Mouse (Mus musculus) gastrocnemius, postnatal 25 days (tissue): ENCODE results near the gene Hebp1. TPM values are rescaled to one million over a fixed set of nuclear protein-coding genes. Genes with fewer than 3 reads are reported as not detected.

Experiments used
- DNase-seq: peaks from one replicate; pipeline ENCODE4 v3.0.0; 2022
- long read RNA-seq, 2 experiments: library from polyadenylated mRNA; stranded (forward); transcript quantifications; one replicate each; pipeline ENCODE4 v2.0.0; 2021
- total RNA-seq, 2 experiments: library from RNA; stranded (reverse); gene quantifications; 1 replicate in 1 of 2; 2 replicates in 1 of 2; pipeline ENCODE4 v1.2.3; 2021

Hebp1 gene
- total RNA-seq: 10 to 100 TPM in 1 of 2 experiments, 1 to 10 TPM in 1; 4.8 to 10.2 TPM
- long read RNA-seq, experiment 1, partial matches to known transcripts: 1 of 1 reads
- long read RNA-seq, experiment 1, other reads (novel, unspliced or antisense): 0 of 1 reads
- long read RNA-seq, experiment 2, partial matches to known transcripts: 0 of 1 reads
- long read RNA-seq, experiment 2, other reads (novel, unspliced or antisense): 1 of 1 reads

DNA sequence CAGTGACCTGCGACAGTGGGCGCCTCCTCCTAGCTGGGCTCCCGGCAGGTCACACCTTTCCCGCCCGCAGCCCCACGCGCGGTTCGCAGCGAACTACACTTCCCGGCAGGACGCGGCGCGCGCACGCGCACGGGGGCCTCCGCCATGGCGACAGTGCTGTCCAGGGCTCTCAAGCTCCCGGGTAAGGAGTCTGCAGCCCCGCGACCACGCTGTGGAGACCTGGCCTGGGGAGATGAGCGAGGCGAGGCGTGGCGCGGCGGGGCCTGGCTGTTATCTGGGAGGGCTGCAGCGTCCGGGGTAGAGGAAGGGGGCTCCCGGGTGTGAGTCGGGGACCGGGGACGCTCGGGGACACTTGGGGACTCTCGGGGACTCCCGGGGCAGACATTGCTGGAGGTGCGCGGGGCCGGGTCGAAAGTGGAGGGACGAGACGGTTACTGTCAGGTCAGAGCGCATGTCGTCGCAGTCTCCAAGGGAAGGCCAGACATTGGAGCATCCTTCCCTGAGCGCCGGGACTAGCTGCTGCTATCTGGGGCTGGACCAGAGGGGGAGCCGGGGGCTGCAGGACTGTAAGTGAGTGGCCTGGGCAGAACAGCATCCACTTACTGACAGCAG, at the start of gene Hebp1, which contains the start of gene Fam234b:
TSS of gene Hebp1 (minus strand) at position 102 of the 612 bp plus-strand sequence.
TSS of gene Fam234b (plus strand) at position 57 of the 612 bp plus-strand sequence.
- peak; percentile 74 for DNase-seq

- no peak for DNase-seq
These were observed 47.8 kb upstream of the Hebp1 start for GRCm38 (mm10) chr6:135245586-135245985.

DNA sequence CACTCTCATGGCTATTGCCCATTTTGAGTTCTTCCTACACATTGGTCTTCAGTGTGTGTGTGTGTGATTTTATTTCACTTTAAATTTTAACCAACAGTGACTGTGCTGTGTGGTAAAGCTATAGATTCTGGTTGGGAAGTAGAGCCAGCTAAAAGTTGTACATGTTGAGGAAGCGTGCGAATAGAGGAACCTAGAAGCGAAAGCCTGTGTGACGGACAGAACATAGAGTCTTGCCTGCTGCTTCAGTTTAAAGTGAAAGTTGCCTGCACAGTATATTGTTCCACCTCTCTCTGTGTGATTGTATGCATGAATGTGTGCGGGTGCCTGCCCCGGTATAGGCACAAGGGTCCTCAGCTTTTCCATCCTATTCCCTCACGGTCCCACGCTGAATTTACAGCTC, 42.5 kb upstream of the Hebp1 start:
- no peak for DNase-seq

GRCm38 (mm10) chr6:135238211-135238610, 40.4 kb upstream of the Hebp1 start:
- no peak for DNase-seq

GRCm38 (mm10) chr6:135237326-135237725, 39.5 kb upstream of the Hebp1 start:
- DNase-seq: no peak

DNA sequence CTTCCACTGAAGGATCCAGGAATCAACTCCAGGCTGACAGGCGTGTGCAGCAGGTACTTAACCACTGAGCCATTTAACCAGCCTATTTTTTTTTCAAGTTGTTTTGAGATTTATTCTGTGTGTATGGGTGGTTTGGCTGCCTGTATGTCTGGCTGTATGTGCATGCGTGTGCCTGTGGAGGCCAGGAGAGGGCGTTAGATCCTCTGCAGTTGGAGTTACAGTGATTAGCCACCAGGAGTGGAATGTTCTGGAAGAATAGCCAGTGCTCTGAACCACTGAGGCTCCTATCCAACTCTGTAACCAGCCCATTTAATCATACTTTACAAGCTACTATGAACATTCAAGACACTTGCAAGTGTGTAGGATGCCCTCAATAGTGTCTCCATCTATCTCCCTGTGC, 38.8 kb upstream of the Hebp1 start:
- no peak for DNase-seq

DNA sequence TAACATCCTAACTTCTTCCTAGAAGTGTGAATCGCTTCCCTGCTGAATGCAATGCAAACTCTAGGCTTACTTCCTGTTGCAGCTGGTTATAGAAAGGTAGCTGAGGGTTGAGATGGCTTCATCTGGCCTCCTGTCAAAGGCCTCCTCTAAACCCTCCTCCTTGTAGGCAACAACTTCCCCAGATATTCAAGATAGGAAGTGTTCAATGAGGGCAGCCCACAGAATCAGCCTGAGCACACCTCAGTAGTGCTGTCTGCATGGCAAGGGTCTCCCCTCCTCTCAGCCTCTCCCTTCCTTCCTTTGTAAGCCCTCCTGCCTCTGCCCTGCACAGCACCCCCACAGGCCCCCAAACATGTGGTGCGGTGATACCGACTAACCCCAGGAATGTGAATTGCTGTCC, 37.9 kb upstream of the Hebp1 start:
- no peak for DNase-seq

- no peak for DNase-seq
These were observed 34.8 kb upstream of the Hebp1 start for GRCm38 (mm10) chr6:135232443-135233182.

- no peak for DNase-seq
These were observed 32.8 kb upstream of the Hebp1 start for GRCm38 (mm10) chr6:135230586-135230985.

- no peak for DNase-seq
These were observed 30.7 kb upstream of the Hebp1 start for GRCm38 (mm10) chr6:135228465-135228941.

- DNase-seq: no peak
These were observed 26.1 kb upstream of the Hebp1 start for GRCm38 (mm10) chr6:135223786-135224416.

- DNase-seq: no peak
These were observed 22.1 kb upstream of the Hebp1 start for GRCm38 (mm10) chr6:135219916-135220315.

- DNase-seq: no peak
These were observed 20.5 kb upstream of the Hebp1 start for GRCm38 (mm10) chr6:135218330-135218729.

- no peak for DNase-seq
These were observed 14.8 kb upstream of the Hebp1 start for GRCm38 (mm10) chr6:135212666-135213065.

DNA sequence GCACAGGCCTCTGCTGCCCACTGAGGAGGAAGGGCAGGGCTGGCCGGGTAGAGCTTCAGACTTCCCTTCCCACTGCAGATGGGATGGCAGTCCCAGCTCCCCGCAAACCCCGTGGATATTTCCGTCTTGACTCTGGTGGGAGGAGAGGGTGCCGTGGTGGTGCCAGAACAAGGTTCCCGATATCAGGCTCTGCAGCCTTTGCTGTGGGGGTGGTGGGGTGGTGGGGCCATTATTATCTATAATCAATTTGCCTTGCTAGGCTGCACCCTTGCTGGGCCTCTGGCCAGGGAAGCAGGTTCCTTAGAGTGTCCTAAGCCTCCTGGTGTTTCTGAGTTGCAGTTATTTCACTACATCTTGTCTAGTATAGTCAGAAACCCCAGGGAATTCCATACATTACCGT, 13.3 kb upstream of the Hebp1 start:
- DNase-seq: no peak

- no peak for DNase-seq
These were observed 9.1 kb upstream of the Hebp1 start for GRCm38 (mm10) chr6:135206909-135207308.

GRCm38 (mm10) chr6:135205802-135206201, 8.0 kb upstream of the Hebp1 start:
- no peak for DNase-seq

DNA sequence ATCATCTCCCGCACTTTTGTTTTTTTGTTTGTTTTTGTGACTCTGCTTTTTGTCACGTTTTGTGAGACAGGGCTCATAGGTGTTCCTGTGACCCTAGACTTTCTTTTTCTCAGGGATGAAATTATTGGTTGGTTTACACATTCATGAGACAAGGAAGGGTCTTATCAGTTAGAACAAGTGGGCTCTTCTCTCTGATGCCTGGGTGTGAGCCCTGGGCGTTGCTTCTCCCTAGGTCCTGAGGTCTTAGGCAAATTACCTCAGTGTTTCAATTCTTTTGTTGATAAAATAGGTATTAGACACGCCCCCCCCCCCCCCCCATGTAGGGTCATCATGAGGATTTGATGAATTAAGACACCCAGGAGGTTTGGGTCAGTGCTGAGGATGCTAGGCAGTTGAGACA, 7.0 kb upstream of the Hebp1 start:
- no peak for DNase-seq

GRCm38 (mm10) chr6:135203737-135204136, 5.9 kb upstream of the Hebp1 start:
- no peak for DNase-seq

DNA sequence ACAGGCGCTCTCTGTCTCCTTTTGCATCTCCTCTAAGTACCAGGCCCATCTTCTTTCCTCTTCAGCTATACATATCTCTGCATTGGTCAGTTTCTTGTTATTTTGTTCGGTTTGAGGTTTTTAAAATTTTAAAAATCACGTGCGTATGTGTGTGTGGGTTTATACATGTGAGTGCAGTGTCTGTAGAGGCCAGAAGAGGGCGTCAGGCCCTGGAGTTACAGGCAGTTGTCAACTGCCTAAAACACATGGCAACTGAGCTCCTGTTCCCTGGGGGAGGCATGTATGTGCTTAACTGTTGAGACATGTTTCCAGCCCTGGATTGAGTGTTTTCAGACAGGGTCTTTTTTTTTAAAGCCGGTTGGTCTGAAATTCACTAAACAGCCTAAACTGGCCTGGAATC, 4.8 kb upstream of the Hebp1 start:
- DNase-seq: no peak

DNA sequence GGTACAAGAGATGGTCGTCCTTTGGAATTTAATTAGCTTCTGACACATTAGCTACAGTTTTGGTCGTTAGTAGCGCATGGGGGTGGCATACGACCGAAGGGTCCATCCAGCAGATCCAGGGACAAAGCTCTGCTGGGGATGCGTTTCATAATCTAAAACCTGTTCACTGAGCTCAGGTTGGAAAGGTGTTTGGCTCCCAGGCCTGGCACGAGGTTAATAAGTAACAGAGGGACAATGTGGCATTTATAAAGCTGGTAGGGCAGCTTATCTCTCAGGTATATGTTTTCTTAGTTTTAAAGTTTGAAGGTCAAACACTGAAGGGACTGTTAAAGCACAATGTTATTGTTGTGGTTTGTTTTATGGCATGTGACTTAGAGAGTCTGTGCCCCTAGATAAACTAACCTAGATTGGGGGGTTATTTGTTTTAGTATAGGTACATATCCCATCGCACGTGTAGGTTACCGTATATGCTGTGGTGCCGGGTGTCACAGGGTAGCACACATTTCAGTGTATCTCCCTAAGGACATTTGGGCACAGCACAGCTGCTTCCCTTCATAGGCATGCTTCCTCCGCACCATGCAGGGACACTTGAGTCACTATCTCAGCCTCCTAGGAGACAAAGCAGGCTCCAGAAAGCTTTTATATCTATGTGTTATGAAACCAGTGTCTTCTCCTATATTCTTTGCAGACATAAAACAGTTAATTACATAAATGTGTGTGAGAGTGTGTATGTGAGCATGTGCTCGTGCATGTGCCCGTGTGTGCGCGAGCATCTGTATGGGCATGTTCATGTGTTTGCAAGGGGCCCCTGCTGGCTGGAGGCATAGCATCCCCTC, 2.5 kb upstream of the Hebp1 start:
- DNase-seq: no peak

DNA sequence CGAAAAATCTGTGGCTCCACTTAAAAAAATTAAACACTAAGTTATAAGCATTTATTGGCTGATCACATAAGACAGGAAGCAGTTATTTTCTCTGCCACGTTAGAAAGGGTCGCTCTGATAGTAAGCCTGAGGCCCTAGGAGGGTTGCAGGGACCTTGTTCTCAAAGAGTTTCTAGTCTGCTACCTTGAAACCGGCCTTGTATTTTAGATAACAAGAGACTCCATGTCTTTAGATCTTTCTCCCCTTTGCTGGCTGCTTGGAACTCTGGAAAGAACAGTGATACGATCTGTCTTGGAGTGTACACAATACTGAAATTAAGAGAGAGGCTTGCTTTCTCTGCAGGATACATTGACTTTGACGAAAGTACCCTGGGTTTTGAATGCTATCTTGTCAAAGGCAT, 904 bp upstream of the Hebp1 start:
- no peak for DNase-seq
